Mouse (Mus musculus): ENCODE results near the gene 4430402I18Rik.
A peak's percentile ranks its signal among the peaks of the same experiment; 100 is the strongest.

DNA sequence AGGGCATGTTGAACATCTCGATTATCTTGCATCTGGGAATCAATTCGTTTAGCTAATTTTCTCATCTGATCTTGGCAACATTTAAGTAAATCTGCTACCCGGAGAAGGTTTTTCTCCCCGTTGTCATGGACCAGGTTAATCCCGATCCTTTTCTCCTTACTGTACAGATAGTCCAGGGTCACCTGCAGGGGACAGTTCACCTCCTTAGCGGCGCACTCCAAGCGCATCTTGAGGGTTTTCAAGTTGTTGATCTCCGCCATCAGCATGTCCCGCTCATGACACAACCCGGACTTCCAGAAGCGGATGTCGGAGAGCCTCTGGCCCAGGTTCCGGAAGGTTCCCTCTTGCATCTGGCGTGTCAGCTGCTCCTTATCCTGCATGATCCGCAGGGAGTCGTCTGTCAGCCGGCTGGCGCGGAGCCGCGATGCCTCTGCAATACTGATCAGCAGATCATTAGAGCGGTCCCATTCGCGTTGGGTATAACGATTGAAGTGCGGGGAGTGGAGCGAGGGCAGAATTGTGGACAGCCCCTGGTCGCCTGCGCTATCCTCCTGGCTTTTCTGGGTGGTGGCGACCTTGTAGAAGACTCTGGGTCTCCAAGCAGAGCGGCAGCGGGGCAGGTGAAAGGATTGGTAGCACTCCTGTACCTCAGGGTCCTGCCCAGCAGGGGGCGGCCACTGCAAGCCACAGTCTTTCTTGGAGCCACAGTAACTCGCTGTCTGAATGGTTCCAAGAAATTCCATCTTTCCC, 7.4 kb upstream of the 4430402I18Rik start:
- peak; percentile 55 for TF ChIP-seq CTCF (IDR thresholded peaks at IDR 0.05; ENCODE audit: control insufficient read depth, insufficient read depth, insufficient read length)
- no peak for TF ChIP-seq USF1 (IDR thresholded peaks at IDR 0.05; ENCODE audit: low read depth)
- no peak for TF ChIP-seq FOSL1 (IDR thresholded peaks at IDR 0.05; ENCODE audit: insufficient read depth, low read length, poor library complexity, severe bottlenecking)

All from C2C12 (cell line).